Mouse (Mus musculus) olfactory bulb, adult 2 months (tissue): ENCODE results near the gene Iqsec1. TPM values are rescaled to one million over a fixed set of nuclear protein-coding genes. Genes with fewer than 3 reads are reported as not detected.

Experiments used
- H3K27ac ChIP-seq: fragments of 200-500 bp; 2 replicates; pipeline ENCODE4 v1.5.1; 2012; ENCODE audit warnings: low read depth, low read length; ENCODE audit not compliant: insufficient read depth
- H3K4me1 ChIP-seq: fragments of 200-500 bp; 2 replicates; pipeline ENCODE4 v1.6.1; 2012; ENCODE audit warnings: low read length; ENCODE audit not compliant: control insufficient read depth, insufficient read depth
- H3K4me3 ChIP-seq: fragments of 200-500 bp; 2 replicates; pipeline ENCODE4 v1.5.1; 2012; ENCODE audit warnings: mild to moderate bottlenecking, low read depth, low read length, moderate library complexity; ENCODE audit not compliant: insufficient read depth
- CTCF ChIP-seq: fragments of 200-500 bp; IDR thresholded peaks from 2 replicates; pipeline ENCODE4 v1.5.1; 2012; ENCODE audit warnings: low read depth, mild to moderate bottlenecking, low read length, moderate library complexity; ENCODE audit not compliant: insufficient read depth
- POLR2A ChIP-seq: fragments of 200-500 bp; IDR thresholded peaks from 2 replicates; pipeline ENCODE4 v1.6.1; 2012; ENCODE audit warnings: mild to moderate bottlenecking, low read depth, low read length, moderate library complexity; ENCODE audit not compliant: insufficient read depth
- WGBS: fragments of 180-500 bp; shearing (Covaris S2); methylation state at CpG from one replicate; pipeline ENCODE4 v1.1.7; 2018; 5-methylcytosine and 5-hydroxymethylcytosine counted together
- polyA plus RNA-seq: library from polyadenylated mRNA; stranded (reverse); fragments of >200 nt; gene quantifications from 2 replicates; pipeline ENCODE4 v1.2.4, GENCODE M21; 2012; ENCODE audit warnings: low replicate concordance; ENCODE audit not compliant: missing spikeins, insufficient read depth, insufficient read length

Gene Iqsec1
- polyA plus RNA-seq, 1 experiment, result not detected

GRCm38 (mm10) chr6:90622758-90623455 lies 365.6 kb downstream of the Iqsec1 start:
- Histone ChIP-seq H3K4me1 (peaks cover 7% of the 10 kb centered on the region), H3K4me3 (no peak overlapping the region), H3K27ac (no peak overlapping the region)
- WGBS, result 59% methylated on average over 11 of the region's 11 CpGs
- TF ChIP-seq POLR2A, result no peak
- TF ChIP-seq CTCF, result no peak

- Histone ChIP-seq H3K4me3 (no peak overlapping the region), H3K27ac (no peak overlapping the region), H3K4me1 (peaks cover 7% of the 10 kb centered on the region)
- no peak for TF ChIP-seq CTCF
- 94% methylated on average over 6 of the region's 6 CpGs for WGBS
Measured at GRCm38 (mm10) chr6:90621584-90621890, 366.9 kb downstream of the Iqsec1 start.

- Histone ChIP-seq H3K27ac (no peak overlapping the region), H3K4me1 (peaks cover 7% of the 10 kb centered on the region), H3K4me3 (no peak overlapping the region)
- WGBS, result 82% methylated on average over 9 of the region's 9 CpGs
- TF ChIP-seq POLR2A (no peak), CTCF (no peak)
Measured at GRCm38 (mm10) chr6:90620791-90621583, 367.5 kb downstream of the Iqsec1 start.

- 85% methylated on average over 5 of the region's 5 CpGs for WGBS
- no peak overlapping the region for H3K27ac ChIP-seq
- TF ChIP-seq POLR2A (no peak), CTCF (no peak)
- H3K4me1 ChIP-seq, result peaks cover 7% of the 10 kb centered on the region
- no peak overlapping the region for H3K4me3 ChIP-seq
Measured at GRCm38 (mm10) chr6:90619936-90620335, 368.5 kb downstream of the Iqsec1 start.

- no peak overlapping the region for H3K27ac ChIP-seq
- 88% methylated on average over 19 of the region's 19 CpGs for WGBS
- TF ChIP-seq POLR2A, result no peak
- no peak for TF ChIP-seq CTCF
- no peak overlapping the region for H3K4me3 ChIP-seq
- H3K4me1 ChIP-seq, result peaks cover 7% of the 10 kb centered on the region
Measured at GRCm38 (mm10) chr6:90618821-90619636, 369.5 kb downstream of the Iqsec1 start.

GRCm38 (mm10) chr6:90618274-90618673 lies 370.2 kb downstream of the Iqsec1 start:
- Histone ChIP-seq H3K27ac (no peak overlapping the region), H3K4me1 (peaks cover 7% of the 10 kb centered on the region), H3K4me3 (no peak overlapping the region)
- 86% methylated on average over 4 of the region's 4 CpGs for WGBS
- no peak for TF ChIP-seq CTCF
- TF ChIP-seq POLR2A, result no peak

GRCm38 (mm10) chr6:90616481-90616880 lies 372.0 kb downstream of the Iqsec1 start:
- TF ChIP-seq POLR2A, result no peak
- no peak for TF ChIP-seq CTCF
- H3K4me3 ChIP-seq, result no peak overlapping the region
- WGBS, result 97% methylated on average over 6 of the region's 6 CpGs
- H3K4me1 ChIP-seq, result peaks cover 3% of the 10 kb centered on the region; the same call in 1 of the 2 replicates
- H3K27ac ChIP-seq, result no peak overlapping the region

- WGBS, result 86% methylated on average over 6 of the region's 6 CpGs
- H3K4me3 ChIP-seq, result no peak overlapping the region
- H3K27ac ChIP-seq, result no peak overlapping the region
- H3K4me1 ChIP-seq, result peaks cover 3% of the 10 kb centered on the region; the same call in 1 of the 2 replicates
- TF ChIP-seq POLR2A (no peak), CTCF (no peak)
Measured at GRCm38 (mm10) chr6:90615991-90616390, 372.5 kb downstream of the Iqsec1 start.

- Histone ChIP-seq H3K4me3 (no peak overlapping the region), H3K4me1 (peaks cover 3% of the 10 kb centered on the region; the same call in 1 of the 2 replicates), H3K27ac (no peak overlapping the region)
- TF ChIP-seq CTCF (no peak), POLR2A (no peak)
- 54% methylated on average over 7 of the region's 7 CpGs for WGBS
Measured at GRCm38 (mm10) chr6:90615362-90615761, 373.1 kb downstream of the Iqsec1 start.
